Mouse (Mus musculus): ENCODE data around the gene Mapk7.
A peak's percentile ranks its signal among the peaks of the same experiment; 100 is the strongest.

The Mapk7 gene

GRCm38 (mm10) chr11:61494129-61494997 lies at the start of gene Mapk7:
Gene Mapk7 (minus strand): TSS chr11:61494406.
- peak; percentile 96 for DNase-seq

- DNase-seq = no peak
Measured at GRCm38 (mm10) chr11:61541106-61541505, 46.9 kb upstream of the Mapk7 start.

GRCm38 (mm10) chr11:61540642-61541041 lies 46.4 kb upstream of the Mapk7 start:
- no peak for DNase-seq

GRCm38 (mm10) chr11:61537362-61537761 lies 43.2 kb upstream of the Mapk7 start:
- no peak for DNase-seq

GRCm38 (mm10) chr11:61536952-61537351 lies 42.7 kb upstream of the Mapk7 start:
- DNase-seq = no peak

- DNase-seq = no peak
Measured at GRCm38 (mm10) chr11:61535530-61535929, 41.3 kb upstream of the Mapk7 start.

- no peak for DNase-seq
Measured at GRCm38 (mm10) chr11:61533571-61533970, 39.4 kb upstream of the Mapk7 start.

GRCm38 (mm10) chr11:61532820-61533219 lies 38.6 kb upstream of the Mapk7 start:
- no peak for DNase-seq

GRCm38 (mm10) chr11:61529268-61529713 lies 35.1 kb upstream of the Mapk7 start:
- peak; percentile 28 for DNase-seq

- DNase-seq = peak; percentile 43
Measured at GRCm38 (mm10) chr11:61526872-61527271, 32.7 kb upstream of the Mapk7 start.

- DNase-seq = no peak
Measured at GRCm38 (mm10) chr11:61519484-61520107, 25.4 kb upstream of the Mapk7 start.

GRCm38 (mm10) chr11:61518871-61519270 lies 24.7 kb upstream of the Mapk7 start:
- no peak for DNase-seq

GRCm38 (mm10) chr11:61517971-61518370 lies 23.8 kb upstream of the Mapk7 start:
- DNase-seq = no peak

GRCm38 (mm10) chr11:61514953-61515352 lies 20.7 kb upstream of the Mapk7 start:
- DNase-seq = no peak

- DNase-seq = peak; percentile 96
Measured at GRCm38 (mm10) chr11:61504713-61505257, 10.6 kb upstream of the Mapk7 start, which contains the start of gene B9d1. Gene B9d1 (plus strand): TSS chr11:61505144.

- DNase-seq = no peak
Measured at GRCm38 (mm10) chr11:61503933-61504332, 9.7 kb upstream of the Mapk7 start.

GRCm38 (mm10) chr11:61498736-61499504 lies 4.7 kb upstream of the Mapk7 start:
- DNase-seq = no peak

GRCm38 (mm10) chr11:61497490-61497889 lies 3.3 kb upstream of the Mapk7 start:
- DNase-seq = no peak

- no peak for DNase-seq
Measured at GRCm38 (mm10) chr11:61495528-61495927, 1.3 kb upstream of the Mapk7 start.

GRCm38 (mm10) chr11:61493525-61494128 lies 579 bp downstream of the Mapk7 start:
- peak; percentile 44 for DNase-seq

- DNase-seq = no peak
Measured at GRCm38 (mm10) chr11:61492749-61493401, 1.3 kb downstream of the Mapk7 start.

GRCm38 (mm10) chr11:61490944-61491520 lies 3.2 kb downstream of the Mapk7 start:
- no peak for DNase-seq

Data from right cerebral cortex, postnatal 14 days (tissue).